Mouse (Mus musculus) inflammation-experienced regulatory T-cells, adult 6 months (primary cell): ENCODE results near the gene Mycn. TPM values are rescaled to one million over a fixed set of nuclear protein-coding genes. Genes with fewer than 3 reads are reported as not detected.

Experiments
- ATAC-seq: one replicate; pipeline ENCODE4 v1.8.0; 2017
- polyA plus RNA-seq, 3 experiments: library from polyadenylated mRNA; unstranded; fragments of 100-300 nt; shearing (Covaris generic); gene quantifications; one replicate each; pipeline ENCODE4 v1.2.1; 2017

The Mycn gene
- not detected for polyA plus RNA-seq

GRCm38 (mm10) chr12:12941661-12942363 lies at the start of gene Mycn:
Gene Mycn, minus strand, starts transcription at chr12:12941914.
- ATAC-seq, result no peak

DNA sequence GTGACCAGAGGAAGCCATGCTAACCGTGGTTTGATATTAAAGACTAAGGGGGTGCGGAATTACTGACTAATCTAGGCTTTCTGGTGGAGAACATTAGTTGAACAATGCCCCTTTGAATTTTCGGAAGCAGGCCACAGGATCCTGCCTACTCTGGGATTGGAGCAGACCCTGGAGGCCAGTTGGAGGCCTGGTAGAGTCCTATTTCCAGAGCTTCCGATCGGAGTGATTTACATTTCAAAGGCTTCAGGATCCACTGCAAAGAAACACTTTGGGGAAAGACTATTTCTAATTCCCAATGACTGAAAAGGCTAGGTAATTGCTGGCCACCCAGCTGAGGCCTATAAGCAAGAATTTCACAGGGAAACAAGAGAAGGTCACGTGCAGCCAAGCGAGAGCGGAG lies 45.7 kb upstream of the Mycn start:
- ATAC-seq, result no peak

- ATAC-seq, result no peak
Measured at GRCm38 (mm10) chr12:12986612-12987206, 45.0 kb upstream of the Mycn start.

DNA sequence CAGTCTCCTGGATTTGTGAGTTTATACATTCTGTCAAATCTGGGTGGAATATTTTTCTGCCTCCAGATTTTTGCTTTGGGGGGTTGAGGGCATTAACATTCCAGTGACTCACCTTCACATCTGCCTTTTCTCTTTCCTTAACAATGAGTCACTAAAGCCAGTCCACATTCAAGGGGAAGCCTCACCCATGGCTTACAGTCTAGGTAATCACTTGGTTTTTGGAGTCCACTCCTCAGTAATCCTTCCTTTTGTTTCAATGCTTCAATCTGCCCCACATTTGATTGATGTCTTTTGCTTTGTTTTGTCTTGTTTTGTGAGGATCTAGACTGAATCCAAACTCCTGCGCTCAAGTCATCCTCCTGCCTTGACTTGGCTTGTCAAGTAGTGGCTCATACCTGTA lies 41.3 kb upstream of the Mycn start:
- ATAC-seq, result no peak

- ATAC-seq, result no peak
Measured at GRCm38 (mm10) chr12:12975397-12975796, 33.7 kb upstream of the Mycn start.

- ATAC-seq, result no peak
Measured at GRCm38 (mm10) chr12:12972756-12973435, 31.2 kb upstream of the Mycn start.

- ATAC-seq, result no peak
Measured at GRCm38 (mm10) chr12:12967946-12968345, 26.2 kb upstream of the Mycn start.

GRCm38 (mm10) chr12:12964856-12965255 lies 23.1 kb upstream of the Mycn start:
- no peak for ATAC-seq

DNA sequence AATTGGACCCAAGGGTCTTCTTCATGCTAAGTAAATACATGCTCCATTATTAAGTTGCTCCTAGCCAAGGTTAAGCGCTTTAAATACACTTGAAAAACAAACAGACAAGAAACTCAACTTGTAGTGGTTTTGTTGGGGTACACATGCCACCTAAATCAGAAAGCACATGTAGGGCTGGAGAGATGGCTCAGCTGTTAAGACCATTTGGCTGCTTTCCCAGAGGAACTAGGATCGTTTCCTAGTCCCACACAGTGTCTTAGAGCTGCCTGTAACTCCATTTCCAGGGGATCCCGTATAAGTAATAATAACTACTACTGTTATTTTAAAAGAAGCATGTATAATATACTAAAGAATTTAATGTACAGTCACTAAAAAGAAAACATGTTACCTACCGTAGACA lies 5.9 kb upstream of the Mycn start:
- no peak for ATAC-seq

- ATAC-seq, result no peak
Measured at GRCm38 (mm10) chr12:12943288-12943687, 1.6 kb upstream of the Mycn start.

- no peak for ATAC-seq
Measured at GRCm38 (mm10) chr12:12942364-12943050, 793 bp upstream of the Mycn start.

DNA sequence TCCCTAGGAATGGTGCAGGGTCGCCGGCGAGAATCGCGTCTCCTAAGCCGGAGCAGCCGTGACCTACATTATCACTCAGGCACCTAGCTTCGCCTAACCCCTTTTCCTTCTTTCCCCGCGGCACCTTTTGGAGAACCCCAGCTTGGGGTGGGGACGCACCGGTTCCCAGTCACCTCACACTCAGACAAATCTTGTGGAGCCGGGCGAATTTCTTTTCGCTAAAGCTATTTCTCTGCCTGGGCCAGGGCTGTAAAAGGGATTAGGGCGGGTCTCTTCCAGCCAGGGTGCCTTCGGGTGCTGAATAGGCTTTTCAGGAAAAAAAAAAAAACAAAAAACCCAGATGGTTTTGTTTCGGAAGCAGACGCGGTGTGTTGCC lies 597 bp downstream of the Mycn start:
- no peak for ATAC-seq

- ATAC-seq, result no peak
Measured at GRCm38 (mm10) chr12:12940466-12941128, 1.1 kb downstream of the Mycn start.

GRCm38 (mm10) chr12:12939581-12940465 lies 1.9 kb downstream of the Mycn start:
- ATAC-seq, result no peak

DNA sequence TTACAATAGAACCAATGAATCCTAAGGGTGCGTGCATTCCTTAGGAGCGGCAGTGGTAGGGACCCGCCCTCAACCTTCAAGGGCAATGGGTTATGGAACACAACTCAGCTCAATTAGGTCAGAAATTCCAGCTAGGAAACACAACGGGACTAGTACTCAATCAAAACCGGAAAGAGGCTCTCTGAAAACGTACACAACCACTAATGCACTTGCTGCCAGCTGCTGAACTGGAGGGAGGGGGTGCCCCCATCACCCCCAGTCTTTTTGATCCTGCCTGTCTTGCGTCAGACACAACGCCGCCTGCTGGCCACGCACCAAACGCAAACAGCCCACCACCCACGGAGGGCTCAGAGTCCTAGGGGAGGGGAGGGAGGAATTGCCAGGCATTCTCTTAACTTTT lies 2.9 kb downstream of the Mycn start:
- no peak for ATAC-seq

- ATAC-seq, result no peak
Measured at GRCm38 (mm10) chr12:12938361-12938760, 3.4 kb downstream of the Mycn start.

DNA sequence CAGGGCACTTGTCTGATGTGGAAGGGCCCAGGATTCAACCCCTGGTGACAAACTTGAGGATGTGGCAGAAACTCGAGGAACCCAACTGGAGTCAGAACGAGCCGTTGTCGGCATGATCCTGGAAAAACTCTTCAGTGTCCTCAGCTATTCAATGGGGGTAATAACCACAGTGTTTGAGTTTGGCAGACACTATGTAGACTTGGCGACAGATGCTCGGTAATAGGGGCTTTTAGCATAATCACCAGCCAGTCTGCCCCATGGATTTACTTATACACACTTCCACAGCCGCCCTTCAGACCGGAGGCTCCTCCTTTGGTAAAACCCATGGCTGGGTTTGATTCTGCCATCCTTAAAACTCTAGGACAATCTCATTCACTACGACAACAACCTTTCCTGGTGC lies 4.0 kb downstream of the Mycn start:
- no peak for ATAC-seq

- ATAC-seq, result no peak
Measured at GRCm38 (mm10) chr12:12937088-12937487, 4.6 kb downstream of the Mycn start.

DNA sequence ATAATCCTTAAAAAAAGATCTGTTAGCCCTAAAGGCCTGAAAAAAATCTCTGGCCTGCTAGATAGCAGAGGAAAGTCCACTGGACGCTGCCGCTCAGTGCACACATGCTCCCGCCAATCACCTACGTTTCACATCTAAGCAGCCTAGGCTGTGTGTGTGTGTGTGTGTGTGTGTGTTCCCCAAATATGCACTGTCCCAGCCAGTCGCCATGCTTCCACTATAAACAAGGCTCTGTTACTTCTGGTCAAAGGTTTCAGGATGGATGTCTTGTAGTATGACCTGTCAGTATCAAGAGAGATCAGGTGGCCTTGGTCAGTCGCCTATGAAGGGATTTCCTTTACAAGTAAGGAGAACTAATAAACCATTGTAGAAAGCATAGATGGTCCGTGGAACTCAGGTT lies 9.5 kb downstream of the Mycn start:
- ATAC-seq, result no peak

DNA sequence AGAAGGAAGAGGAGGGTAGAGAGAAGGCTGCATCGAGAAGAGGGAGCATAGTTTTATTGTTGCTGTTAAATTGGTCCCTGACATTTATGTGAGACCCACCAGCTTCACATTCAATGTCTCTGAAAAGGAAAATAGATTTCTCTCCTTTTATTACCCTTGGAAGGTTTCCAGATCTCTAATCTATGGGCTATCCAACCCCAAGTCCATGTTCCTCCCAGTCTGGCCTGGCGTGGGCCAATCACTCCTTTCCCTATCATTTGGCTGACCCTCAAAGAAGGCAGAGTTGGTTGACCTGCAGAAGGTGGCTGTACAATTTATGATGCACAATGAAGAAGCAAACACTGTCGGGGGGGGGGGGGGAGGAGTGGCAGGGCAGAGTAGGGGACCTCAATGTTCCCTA lies 13.5 kb downstream of the Mycn start:
- no peak for ATAC-seq

GRCm38 (mm10) chr12:12926975-12927527 lies 14.7 kb downstream of the Mycn start:
- no peak for ATAC-seq

GRCm38 (mm10) chr12:12924446-12924845 lies 17.3 kb downstream of the Mycn start:
- no peak for ATAC-seq
